Mouse (Mus musculus) gonadal fat pad, adult 2 months (tissue): ENCODE data around the gene G430095P16Rik. TPM values are rescaled to one million over a fixed set of nuclear protein-coding genes. Genes with fewer than 3 reads are reported as not detected.

ENCODE experiments used
- DNase-seq: peaks from one replicate; pipeline ENCODE4 v3.0.0-alpha.2; 2012; ENCODE audit warnings: low read depth
- polyA plus RNA-seq: library from polyadenylated mRNA; depleted of rRNA; stranded (reverse); fragments of >200 nt; gene quantifications from 2 replicates; pipeline ENCODE4 v1.2.3, GENCODE M21; 2012

Gene G430095P16Rik
- polyA plus RNA-seq, 1 experiment = 1.1 TPM

DNA sequence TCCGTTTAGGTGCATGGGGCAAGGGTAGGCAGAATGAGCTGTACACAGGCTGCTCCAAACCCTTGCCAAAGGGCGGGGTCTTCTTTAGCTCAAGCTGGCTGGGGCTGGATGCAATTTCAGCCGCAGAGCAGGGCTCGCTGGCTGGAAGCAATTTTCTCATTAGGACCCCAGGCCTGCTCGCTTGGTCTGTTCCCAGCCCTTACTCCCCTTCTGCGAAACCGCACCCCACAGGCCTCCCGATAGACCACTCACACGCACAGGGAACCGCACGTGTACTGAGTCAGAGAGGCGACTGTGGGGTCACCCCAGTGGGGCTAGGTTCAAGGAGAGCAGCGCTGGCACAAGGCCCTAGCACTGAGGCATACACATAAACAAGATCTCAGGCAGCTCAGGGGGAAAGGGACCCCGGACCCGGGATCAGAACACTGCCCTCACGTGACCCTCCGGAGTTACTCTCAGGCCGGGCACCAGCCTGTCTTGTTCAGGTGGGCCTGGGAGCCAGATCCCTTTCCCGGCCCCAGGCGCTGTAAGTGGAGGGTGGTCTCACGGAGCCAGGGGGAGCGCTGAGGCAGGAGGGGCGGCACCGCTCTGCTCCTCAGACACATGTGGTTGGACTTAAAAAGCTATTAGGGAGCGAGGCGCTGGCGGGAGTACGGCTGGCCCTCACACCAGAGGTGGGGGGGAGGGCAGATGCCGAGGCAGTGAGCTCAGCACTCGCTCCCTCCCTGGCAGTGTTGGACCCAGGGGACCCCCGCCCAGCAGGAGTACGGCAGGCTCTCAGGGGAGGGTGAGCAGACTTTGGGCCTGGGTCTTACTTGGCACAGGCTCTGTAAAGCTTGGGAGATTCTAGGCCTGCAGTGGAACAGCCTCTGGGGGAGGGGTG, 19.6 kb downstream of the G430095P16Rik start:
- DNase-seq = no peak

DNA sequence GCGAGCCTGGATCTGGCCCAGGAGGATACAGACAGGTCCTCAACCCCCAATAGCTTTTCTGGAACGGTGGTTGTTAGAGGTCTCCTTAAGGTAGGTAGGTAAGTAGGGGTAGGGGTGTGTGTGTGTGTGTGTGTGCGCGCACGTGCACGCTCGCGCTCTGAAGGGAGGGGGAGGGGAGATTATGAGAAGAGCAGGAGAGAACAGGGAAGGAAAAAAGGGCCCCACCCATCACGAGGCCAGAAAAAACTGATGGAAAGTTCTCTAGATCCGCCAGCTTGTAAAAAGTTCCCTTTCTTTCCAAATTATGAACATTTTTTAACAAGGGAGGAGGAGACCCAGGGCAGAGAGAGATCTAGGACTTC, 20.2 kb downstream of the G430095P16Rik start:
- DNase-seq = no peak

DNA sequence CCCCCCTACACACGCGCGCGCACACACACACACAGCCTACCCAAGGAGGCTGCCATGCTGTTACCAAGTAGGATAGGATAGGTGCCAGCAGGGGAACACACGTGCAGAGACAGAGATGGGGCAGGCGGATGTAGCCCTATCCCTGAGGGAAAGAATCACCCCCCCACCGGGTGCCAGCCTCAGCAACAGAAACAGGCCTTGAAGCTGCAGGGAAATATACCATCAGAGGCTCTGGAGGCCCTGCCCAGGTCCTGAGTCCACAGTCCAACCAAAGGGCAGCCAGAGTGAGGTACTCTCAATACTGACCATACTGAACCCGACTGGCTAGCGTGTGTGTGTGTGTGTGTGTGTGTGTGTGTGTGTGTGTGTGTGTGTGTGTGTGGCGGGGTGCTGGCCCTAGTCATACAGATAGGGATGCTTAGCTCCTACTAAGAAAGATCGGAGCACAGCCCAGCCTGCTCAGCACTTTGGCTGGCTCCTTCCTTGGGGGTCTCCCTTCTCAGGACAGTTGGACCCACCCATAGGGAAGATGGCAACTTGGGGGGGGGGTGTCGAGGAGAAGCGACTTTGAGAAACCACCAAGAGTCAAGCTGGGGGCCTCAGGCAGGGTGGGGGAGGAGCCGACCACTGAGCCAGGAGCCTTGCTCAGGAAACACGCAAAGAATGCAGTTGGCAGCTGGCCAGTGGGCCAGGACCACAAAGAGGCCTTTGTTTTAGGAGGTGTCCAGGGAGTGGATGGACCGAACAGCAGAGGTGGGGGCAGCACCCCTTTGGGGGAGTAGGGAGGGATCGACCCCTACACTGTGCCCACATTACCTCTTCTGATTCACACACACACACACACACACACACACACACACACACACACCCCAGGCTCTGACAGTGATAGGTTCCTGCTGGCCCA, 21.0 kb downstream of the G430095P16Rik start:
- DNase-seq = no peak

DNA sequence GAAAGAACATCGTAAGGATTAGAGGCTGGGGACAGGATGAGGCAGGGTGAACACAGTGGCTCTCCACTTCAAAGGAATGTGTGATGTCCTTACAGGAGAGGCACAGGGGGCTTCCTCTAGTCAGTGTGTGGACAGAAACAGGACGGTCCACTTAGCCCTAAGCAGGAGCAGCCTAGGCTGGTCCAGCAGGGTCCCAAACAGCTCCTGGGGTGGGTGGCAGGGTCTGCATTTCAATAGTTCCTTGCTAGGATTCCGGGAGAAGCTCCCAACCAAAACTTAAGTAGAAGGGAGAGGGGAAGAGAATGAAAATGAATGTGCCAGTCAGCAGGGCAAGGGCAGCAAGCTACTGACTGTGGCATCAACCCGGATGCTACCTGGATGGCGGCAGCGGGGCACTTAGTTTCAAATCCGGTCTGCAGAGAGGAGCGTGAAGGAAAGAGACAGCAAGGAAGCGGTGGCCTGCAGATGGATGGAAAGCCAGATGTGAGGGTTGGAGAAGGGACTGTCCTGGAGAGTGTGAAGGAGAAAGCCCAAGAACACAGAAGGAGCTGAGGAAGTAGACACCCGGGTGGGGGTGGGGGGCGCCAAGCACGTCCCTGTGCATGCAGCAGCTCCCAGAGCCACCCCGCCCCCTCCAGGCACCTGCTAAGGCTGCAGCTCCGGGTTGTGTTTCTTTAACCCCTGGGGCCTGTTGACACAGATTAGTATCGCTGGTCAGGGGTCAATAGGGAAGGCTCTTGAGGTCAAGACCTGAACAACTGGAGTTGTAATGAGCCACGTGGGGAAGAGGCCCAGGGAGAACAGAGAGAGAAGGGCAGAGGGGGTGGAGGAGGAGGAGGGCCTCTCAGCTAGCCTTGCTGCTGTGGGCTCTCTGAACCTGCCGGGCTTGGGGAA, 22.5 kb downstream of the G430095P16Rik start:
- no peak for DNase-seq

DNA sequence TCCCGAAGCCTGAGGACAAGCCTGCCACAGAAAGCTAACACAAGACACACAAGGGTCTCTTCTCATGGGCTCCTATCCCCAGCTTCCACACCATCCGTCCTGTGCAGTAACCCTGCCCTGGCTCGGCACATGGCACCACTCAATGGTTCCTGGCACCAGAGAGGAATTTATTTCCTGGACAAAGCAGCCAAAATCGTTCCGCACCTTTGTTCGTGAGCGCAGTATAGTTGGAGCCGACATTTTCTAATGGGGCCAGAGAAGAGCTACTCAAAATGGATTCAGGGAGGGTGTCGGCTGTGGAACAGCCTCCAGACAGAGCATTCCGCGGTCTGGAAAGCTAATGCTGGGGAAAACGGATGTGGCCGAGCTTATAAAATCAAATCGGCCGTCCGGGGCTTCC, 26.7 kb downstream of the G430095P16Rik start:
- no peak for DNase-seq

DNA sequence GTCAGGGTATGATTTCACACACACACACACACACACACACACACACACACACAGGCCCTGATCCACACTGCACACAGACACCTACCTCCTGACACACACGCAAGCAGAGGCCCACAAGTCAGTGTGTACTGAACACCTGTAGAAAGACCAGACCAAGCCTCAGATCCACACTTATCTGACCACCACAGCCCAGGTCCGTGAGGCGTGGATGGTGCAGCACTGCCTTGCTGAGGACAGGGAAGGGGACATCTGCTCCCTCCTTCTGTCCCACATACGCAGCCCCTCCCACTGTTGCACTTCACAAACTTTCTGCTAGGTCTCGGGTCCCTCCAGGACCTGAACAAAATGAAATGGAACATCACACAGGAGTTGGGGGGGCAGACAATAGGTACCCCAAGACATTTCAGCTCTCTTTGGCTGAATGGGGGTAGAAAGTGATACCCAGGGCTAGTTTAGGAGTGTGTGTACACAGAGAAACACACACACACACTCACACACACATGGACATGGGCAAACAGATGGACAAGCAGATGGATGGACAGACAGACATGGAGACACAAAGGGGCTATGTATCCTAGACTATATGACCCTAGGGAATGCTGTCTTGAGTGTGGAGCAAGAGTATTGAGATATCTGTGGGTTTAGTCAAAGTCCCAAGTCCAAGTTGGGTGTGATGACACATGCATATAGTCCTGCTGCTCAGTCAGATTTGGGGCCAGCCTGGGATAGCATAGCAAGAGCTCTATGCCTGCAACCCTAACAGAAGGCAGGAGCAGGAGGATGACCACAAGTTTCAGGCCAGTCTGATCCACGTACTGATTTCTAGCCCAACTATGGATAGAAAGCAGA, 30.2 kb downstream of the G430095P16Rik start:
- no peak for DNase-seq

DNA sequence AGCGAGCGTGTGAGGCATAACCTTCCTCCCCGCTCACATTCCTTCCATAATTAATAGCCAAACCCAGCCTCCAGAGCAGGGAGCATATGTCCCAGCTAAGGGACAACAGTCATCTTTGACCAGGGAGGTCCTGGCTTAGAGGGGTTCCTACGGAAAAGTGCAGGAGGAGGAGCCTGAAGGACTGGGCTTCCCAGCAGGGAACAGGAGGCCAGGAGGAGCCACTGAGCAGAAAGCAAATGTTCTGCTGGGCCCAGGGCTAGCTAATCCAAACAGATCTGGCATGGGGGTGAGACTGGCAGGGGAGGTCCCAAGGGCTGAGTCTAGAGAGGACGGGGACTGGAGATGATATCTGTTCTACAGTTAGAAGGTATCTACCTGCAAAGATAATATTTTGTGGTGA, 34.7 kb downstream of the G430095P16Rik start:
- DNase-seq = no peak

DNA sequence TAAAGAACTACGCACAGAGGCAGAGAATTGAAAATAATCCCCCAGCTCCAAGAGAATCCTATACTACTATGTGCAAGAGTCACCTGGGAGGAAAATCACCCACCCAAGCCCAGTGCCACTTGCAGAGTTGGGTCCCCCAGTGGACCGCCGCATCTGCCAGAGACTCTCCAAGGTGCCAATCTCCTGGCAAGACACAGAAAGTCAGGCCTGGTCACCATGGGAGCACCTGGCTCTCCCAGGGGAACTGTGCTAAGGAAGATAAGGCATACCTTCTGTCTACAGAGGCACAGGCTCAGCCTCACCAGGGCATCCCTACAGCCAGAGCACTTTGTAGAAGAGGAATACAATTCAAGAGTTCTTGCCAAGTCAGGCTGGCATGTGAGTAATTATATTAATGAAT, 35.5 kb downstream of the G430095P16Rik start:
- DNase-seq = no peak

DNA sequence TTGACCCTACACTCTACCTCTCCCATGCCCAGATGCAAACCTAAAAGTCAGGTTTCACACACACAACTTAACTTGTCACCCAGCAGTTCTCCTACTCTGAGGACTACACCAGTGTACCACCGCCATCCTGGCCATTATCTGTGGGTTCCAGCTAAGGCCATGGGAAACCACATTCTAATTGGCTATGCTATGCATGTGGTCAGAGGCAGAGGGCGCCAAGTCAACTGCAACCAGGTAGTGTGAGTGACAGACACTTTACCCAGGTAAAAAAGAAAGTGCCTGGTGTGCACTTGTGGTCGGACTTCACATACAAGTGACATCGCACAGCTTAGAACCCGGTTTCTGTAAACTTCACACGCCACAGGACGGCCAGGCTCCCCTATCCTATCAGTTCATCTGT, 36.3 kb downstream of the G430095P16Rik start:
- no peak for DNase-seq

DNA sequence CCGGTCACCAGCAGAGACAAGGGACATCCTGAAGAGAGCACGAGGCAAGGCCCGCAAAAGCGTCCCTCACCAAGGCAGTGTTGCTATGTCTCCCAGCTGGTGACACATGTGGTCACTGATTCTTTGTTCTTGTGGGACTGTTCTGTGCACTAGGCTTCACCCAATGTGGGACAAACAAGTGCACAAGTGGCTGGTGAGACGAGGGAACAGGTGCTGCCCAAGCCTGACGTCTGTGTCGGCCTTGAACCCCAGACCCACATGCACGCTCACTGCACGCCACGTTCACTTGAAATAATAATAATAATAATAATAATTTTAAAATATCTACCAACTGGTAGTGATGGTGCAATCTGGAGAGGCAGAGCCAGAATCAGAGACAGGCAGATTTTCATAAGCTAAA, 36.9 kb downstream of the G430095P16Rik start:
- DNase-seq = no peak

DNA sequence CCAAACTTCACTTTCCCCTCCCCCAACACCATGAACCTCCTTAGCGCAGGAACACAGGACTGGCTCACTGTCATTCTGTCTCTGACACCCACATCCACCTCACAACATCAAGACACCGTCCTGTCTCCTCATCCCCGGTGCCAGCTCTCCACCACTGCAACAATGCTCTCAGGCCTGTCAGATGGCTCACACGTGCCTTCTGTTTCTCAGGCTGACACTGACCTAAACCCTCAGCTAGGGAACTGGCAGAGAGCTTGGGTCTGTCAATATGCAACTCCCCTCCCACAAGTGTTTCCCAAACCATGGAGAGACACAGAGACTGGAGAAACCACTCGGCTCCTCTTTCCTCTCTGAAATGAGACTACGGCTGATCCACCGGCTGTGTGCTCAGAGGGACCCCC, 37.6 kb downstream of the G430095P16Rik start:
- no peak for DNase-seq

DNA sequence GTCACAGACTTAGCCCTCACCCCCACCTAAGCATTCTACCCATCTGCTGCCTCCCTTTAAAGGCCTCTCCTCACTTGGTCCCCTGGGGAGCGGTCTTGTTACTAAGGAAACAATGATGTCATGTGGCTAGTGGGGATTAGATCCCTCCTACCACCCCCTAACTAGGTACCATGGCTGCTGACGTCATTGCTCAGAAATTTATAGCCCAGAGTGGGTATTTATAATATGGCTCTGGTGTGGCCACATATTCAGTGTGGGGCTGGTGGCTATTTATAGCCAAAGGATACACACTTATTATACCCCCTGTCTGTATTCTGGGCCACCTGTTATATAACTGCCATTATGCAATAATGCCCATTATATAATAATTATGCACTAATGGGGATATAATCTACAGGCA, 38.1 kb downstream of the G430095P16Rik start:
- no peak for DNase-seq

DNA sequence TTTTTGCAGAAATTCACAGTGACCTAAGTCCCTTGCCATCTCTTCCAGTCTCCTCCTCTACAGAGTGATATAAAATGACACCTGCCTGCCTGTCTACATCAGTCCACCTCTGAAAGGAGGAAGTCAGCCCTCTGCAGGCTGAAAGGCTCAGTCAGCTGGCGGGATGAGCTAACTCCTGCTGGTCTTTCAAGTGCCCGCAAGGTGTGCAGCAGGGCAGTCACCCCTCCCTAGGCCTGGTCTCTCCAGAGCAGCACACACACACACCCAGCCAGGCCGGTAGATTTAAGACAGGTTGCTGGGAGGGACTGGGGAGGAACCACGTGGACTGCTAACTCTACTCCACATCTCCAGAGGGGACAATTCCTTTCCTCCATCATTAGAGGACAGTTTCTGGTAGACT, 41.3 kb downstream of the G430095P16Rik start:
- DNase-seq = no peak

DNA sequence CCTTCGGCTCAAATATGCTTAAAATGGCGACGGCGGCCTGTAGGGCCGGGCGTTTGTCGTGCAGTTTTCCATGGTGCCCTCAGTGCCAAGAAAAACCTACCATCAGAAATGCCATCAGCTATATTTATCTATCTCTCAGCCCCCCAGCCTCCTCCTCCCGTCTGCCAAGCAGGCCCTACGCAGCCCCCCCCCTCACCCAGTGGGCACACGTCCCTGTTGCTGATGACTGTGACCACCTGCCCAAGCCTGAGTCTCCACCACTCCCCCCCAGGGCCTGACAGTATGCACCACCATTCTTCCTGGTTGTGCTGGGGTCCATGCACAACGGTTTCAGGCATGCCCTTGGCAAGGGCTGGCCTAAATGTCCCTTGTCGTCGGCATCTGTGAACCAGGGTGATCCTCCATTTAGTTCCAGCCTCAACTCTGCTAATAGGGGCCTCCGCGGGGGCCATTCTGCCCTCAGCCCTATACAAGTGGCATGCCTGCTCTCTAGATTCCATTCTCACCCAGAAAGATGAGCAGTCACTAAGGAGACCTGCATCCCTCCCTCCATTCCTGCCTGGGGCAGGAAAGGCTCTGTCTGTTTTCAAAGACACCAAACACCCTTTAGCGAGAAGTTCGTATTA, 42.2 kb downstream of the G430095P16Rik start:
- DNase-seq = no peak

DNA sequence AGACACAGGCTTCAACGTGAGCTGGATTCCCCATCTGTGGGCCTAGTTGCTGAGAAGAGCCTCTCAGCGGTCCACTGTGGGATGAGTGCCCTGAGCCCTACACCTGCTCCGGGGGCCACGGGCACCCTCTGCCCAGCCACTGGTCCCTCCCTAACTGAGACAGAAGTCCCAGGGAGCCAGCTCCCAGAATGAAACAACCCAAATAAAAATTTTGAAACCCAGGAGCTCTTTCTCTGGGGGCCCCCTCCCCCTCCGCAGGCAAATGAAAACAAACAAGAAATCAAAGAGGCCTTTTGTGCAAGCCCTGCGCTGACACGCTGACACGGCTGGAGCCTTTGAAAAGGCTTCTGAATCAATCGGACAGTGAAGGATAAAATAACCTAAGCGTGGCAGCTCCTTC, 42.8 kb downstream of the G430095P16Rik start:
- no peak for DNase-seq

DNA sequence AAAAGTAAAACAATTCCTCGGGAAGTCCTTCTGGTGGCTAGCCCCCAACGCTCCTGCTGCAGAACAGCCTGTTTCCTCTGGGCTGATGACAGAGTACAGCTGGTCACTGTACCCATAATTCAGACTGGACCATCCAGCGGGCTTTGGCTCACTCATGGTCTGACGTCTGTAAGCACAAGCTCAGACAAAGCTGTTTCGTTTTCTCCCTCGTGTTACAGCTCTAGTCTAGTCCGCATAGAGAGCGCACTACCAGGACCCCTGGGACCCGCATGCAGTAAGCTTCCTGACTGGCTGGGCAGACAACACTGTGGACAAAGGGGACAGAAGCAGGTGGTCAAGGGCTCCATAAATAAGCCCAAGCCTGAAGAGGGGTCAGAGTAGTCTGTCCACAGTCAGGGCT, 43.6 kb downstream of the G430095P16Rik start:
- DNase-seq = no peak

DNA sequence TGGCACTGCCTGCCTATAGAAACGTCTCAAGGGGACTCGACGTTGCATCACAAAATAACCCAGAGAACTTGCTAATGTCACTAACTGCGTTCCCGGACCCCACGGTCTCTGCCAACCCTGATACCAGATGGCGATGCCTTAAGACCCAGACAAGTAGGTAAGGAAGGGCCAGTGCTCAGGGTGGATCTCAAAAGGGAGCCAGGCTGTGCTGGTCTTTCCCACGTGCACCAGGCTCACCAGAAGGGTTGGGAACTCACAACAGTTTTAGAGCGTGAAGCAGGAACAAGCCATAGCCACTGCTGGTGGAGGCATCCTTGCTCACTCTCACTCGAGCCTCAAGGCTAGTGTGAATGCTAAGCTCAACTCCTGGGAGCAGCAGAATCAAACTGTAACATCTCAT, 44.4 kb downstream of the G430095P16Rik start:
- no peak for DNase-seq

DNA sequence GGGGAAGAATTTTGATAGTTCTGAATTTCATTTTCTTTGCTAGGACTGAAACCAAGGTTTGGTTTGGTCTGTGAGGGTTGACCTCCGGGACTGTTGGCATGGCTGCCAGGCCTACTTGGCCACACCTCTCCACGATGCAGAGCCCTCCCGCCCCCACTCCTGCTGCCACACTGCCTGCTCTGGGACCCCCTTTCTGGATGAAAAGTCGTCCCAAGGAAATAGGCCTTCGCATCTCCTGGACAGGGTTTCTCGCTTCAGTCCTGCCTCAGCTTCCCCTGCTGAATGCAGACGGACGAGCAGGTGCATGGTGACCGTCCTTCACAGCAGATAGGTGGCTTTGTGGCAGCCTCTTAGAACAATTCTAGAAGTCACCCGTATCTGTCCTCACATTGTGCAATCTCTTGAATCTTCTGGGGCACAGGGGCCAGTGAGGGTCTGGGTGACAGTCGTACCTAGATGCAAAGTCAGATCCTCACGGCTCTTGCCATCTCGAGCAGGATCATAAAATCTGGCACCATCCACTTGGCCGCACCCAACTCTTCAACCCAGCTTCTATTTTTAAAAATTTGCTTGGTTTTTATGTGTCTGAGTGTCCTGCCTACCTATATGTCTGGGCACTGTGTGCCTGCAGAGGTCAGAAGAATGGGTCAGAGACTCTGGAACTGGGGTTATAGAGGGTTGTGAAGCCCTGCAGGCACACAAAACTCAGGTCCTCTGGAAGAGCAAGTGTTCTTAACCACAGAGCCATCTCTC, 45.7 kb downstream of the G430095P16Rik start:
- DNase-seq = no peak

DNA sequence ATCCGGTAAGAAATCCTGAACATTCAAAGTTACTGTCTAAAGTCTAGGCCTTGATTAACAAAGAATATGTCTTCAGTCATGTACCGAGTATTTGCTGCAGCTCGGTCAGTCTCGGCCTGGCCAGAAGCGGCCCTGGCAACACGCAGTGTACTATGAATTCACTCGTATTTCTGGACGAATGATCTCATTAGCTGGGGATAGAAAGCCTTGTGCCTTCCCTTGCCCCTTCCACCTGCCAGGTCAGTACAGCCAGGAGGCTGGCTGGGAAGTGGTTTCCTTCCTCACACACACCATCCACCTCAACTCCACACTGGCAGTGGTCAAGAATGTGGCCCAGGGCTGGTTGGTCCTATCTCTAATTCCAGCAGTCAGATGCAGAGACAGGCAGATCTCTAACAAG, 46.5 kb downstream of the G430095P16Rik start:
- no peak for DNase-seq
